Mouse (Mus musculus) regulatory T cell (primary cell): ENCODE measurements at regions not wholly inside any gene's neighbourhood (a gene's known extent, or its start where the extent isn't known, plus 50 kb on each side); places are given as distances from the start of the nearest gene placed in this dataset.

Experiments used
- in situ Hi-C: fragments of 300-600 bp; cut with MboI, MseI; formaldehyde crosslinking; loops from one replicate; pipeline ENCODE4 v1.15.1; 2025; ENCODE audit warnings: high pct_unique_total_duplicates

DNA sequence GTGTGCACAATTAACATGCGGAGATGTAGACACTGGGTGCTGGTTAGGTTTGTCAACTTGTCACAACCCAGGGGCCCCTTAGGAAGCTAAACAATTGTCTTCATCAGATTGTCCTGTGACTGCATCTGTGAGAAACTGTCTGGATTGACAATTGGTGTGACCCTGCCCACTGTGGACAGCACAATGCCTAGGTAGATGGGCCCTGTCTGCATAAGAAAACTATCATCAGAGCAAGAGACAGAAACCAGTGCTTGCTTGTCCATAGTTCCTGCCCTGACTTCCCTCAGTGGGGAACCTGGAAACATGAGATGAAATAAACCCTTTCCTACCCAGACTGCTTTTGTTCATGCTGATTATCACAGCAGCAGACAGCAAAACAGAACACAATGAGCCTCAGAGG lies 63.5 kb upstream of the Tyw5 start:
- in situ Hi-C loops: no loop called here

GRCm38 (mm10) chr1:57472235-57472634 lies 65.3 kb upstream of the Tyw5 start:
- in situ Hi-C loops: no loop called here

DNA sequence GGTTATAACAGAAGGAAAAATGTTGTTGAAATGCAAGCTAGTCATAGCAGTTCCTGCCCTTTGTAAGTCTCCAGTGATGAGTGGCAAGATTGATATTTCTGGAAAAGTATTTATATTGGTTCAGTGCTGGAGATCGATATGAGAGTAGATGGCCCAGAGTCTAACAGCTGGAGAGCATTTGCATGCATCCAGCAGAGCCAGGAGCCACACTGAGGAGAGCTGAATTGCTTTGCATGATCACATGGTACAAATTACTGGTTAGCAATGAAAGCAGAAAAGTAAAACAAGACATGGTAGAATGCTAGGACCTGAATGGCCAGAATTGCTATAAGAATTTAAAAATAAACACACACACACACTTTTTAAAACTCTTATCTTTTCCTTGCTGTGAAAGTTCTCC lies 70.8 kb upstream of the Tyw5 start:
- in situ Hi-C loops: no loop called here

DNA sequence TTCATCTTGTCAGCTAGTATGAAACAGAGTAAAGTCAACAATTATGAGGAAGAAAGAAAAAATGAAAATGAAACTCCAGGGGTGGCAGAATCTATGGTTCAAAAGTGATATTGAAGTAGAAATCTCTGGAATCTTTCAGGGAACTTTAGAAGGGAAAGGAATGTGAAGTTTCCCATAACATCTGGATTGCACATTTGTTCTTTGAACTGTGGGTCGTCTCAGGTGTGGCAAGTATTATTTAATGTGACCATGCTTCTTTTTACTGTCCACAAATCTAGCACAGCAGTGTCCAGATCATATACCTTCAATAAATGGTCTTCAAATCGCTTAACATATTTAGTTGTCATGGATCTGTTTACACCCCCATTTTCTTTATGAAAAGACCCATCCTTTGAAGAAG lies 71.2 kb upstream of the Tyw5 start:
- in situ Hi-C loops: no loop called here

DNA sequence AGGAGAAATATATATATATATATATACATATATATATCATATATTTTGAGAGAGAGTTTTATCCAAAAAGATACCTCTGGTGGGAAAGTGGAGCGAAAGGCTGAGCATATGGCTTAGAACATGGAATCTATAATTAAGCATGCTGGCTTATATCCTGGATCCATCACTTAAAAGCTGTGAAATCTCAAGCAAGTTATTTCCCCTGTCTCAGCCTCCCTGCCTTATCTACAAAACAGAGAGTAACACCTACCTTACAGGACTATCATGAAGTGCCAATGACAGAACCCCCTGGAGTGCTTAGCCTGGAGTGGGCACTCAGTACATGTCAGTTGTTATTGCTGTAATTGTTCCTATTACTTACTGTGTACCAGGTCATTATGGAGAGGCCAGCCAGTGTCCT lies 71.9 kb upstream of the Tyw5 start:
- in situ Hi-C loops: no loop called here

- in situ Hi-C loops: no loop called here
Measured at GRCm38 (mm10) chr1:57479566-57479965, 72.7 kb upstream of the Tyw5 start.

GRCm38 (mm10) chr1:57489176-57489575 lies 82.3 kb upstream of the Tyw5 start:
- in situ Hi-C loops: no loop called here

GRCm38 (mm10) chr1:57489588-57489987 lies 82.7 kb upstream of the Tyw5 start:
- in situ Hi-C loops: no loop called here

DNA sequence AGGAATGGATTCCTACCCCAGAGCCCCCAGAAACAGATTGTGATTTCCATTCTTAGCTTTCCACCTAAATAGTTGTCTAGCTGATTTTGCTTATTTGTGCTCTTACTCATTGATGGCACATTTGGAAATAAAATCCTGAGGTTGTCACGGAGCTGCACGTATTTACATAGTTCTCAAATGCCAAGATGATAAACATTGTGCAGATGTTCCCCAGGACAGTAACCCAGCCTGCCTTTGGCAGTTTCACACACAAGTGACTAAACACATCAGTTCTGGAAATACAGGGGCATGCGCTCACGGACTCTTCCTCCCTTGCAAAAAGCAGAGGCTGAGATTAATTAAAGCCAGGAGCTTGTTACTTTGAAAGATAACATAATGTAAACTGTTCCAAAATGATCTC lies 83.1 kb upstream of the Tyw5 start:
- in situ Hi-C loops: no loop called here

GRCm38 (mm10) chr1:57492696-57493095 lies 85.8 kb upstream of the Tyw5 start:
- in situ Hi-C loops: no loop called here

GRCm38 (mm10) chr1:57497489-57498037 lies 90.7 kb upstream of the Tyw5 start:
- in situ Hi-C loops: no loop called here

- in situ Hi-C loops: no loop called here
Measured at GRCm38 (mm10) chr1:57510359-57511120, 103.6 kb upstream of the Tyw5 start.

DNA sequence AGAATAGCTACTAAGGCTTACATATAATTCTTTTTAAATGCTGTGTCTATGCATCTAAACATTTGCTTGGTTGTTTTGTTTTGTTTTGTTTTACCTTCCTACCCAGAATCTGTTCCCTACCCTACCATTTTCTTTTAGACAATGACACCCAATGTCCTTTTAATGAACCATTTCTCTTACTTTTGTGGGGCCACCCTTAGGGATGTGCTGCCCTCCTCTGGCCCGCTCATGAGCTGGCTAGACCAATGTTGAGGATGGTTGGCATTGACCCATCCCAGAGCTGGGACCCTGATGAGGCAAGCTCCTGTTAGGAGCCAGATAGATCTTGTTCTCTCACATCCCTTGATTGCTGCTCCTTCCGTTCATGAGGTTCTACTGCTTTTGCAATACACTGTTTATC lies 105.0 kb upstream of the Tyw5 start:
- in situ Hi-C loops: no loop called here

DNA sequence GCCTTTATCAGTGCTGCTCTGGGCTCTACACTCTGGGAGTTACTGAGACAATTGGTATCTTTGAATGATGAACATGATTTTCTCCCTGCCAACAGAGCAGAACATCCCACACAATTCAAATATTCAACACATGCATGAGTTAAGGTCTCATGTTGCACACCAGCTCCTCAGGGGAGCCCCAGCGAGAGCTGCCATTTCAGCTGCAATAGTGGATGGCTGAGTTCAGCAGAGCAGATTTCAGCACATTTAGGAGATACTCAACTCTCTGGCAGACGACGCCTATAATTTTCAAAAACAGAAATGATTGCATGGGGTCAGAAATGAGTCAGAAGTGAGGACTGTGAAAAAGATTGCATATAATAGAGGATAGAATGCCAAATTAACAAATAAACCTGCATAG lies 105.6 kb upstream of the Tyw5 start:
- in situ Hi-C loops: no loop called here

- in situ Hi-C loops: no loop called here
Measured at GRCm38 (mm10) chr1:57525965-57526364, 119.1 kb upstream of the Tyw5 start.

DNA sequence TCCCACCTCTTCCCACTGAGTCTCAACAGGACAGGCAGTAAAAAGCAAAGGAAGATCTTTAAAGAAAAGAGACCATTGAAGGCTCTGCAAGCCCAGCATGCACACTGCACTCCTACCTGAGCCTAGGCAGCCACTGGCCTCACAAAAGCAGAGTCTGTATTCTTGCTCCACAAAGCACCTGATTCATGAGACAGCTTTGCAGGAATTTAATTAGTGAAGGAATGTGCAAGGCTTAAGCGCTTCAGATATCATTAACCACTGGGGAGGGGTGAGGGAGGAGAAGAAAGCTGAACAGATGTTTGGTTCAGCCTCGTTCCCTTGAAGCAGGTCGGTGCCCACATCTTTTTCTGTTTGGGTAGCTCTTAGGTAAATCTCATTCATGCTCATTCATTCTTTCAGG lies 121.8 kb upstream of the Tyw5 start:
- in situ Hi-C loops: no loop called here

- in situ Hi-C loops: no loop called here
Measured at GRCm38 (mm10) chr1:57529320-57529719, 122.4 kb upstream of the Tyw5 start.

DNA sequence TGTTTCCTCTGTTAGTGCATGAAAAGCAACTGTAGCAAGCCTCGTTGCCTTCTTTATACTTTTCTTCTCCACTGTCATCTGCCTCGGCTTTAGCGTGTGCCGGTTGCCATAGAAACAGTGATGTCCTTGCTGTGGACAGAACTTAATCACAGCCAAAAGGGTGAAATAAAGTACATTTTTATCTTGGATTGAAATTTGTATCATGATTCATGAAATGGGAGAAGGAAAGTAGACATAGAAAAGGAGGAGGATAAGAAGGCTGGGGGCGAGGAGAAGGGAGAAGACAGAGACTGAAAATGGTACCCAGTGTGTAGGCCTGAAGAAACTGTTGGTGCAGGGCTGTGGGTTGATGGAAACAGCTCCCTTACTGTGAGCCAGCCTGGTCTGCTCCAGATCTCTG lies 130.5 kb upstream of the Tyw5 start:
- in situ Hi-C loops: no loop called here

DNA sequence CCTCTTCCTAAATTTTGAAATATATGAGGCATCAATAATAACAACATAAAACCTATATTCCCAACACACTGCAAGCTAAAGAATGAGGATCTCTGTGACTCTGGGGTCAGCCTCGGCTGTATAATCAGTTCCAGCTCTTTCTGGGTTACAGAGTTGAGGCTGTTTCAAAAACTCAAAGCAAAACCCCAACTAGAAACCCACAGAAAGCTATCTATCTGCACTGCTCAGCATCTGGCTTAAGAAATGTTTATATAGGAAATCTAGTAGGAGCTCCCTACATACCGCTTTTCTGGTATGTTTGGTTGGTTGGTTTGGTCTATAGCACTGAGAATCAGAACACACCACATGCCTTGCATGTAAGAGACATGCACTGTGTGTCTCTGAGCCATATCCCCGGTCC lies 137.8 kb upstream of the Tyw5 start:
- in situ Hi-C loops: no loop called here

DNA sequence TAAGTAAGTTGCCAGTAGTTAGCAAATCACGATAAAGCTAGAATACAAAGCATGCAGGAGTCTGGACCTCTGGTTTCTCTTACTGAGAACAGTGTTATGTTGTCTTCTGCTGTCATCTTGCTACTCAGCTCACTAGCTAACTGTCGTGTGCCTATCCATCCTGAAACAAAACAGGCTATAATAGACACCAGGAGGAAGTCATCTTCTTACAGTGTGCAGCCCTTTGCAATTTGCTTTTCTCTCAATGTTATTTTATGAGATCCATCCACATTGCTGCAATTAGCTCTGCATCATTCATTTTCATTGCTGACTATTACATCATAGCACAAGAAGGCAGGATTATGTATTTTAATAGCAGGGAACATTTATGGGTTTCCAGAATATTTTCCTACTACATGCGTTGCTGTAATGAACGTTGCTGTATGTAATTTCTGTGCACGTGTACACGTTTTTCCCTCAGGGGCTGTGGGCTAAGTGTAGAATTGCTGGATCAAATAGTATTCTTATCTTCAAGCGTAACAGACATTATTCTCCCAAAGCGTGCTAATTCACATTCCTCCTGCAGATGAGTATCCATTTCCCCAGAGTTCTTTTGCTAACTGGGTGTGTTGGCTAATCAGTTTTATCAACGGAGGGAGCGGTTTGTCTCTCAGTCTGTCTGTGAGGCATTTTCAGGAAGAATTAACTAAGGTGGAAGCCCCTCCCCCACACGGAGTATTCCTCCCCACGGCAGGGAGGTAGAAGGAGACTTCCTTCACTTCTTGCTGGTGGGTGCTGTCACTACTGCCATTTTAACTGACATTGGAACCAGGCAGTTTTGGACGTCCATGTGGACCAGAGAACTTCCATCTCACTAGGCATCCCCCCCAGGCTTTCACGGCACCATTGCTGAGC lies 139.1 kb upstream of the Tyw5 start:
- in situ Hi-C loops: no loop called here

GRCm38 (mm10) chr1:57561517-57561916 lies 154.6 kb upstream of the Tyw5 start:
- in situ Hi-C loops: no loop called here

DNA sequence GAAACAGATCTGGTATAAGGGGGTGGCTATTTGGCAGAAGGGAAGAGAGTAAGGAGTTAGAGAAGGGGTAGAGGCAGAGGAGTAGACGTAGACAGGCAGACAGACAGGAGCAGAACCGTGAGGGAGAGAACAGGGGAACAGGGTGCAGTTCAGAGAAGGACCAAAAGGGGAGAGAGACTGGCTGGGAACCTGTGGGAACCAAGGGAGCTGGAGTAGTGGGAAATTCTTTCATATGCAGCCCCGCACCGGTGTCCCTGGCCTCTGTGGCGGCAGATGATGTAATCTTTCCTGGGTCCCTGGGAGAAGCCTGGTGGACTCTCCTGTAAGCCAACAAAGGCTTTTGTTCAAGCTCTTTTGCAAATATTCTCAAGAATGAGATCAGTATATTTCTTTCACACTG lies 157.8 kb upstream of the Tyw5 start:
- in situ Hi-C loops: no loop called here

- in situ Hi-C loops: no loop called here
Measured at GRCm38 (mm10) chr1:57572097-57572496, 165.2 kb upstream of the Tyw5 start.
